Mouse (Mus musculus) kidney, embryonic 14.5 days (tissue): ENCODE data around the gene Gabarapl2. TPM values are rescaled to one million over a fixed set of nuclear protein-coding genes. Genes with fewer than 3 reads are reported as not detected.
"Not testable (repeated sequence)": the region's sequence is repeated elsewhere in the genome, so short reads cannot be mapped to it uniquely, and the experiment has no call there.

ENCODE experiments used
- ATAC-seq: fragments of 200-750 bp; cut with Nextera tagmentation; 2 replicates; pipeline ENCODE4 v1.8.0; 2017; ENCODE audit warnings: moderate number of reproducible peaks, mild to moderate bottlenecking, moderate TSS enrichment, moderate library complexity; ENCODE audit not compliant: low FRiP score, low TSS enrichment
- H3K27ac ChIP-seq: fragments of 300-500 bp; sonication (generic); 2 replicates; pipeline ENCODE4 v1.5.1; 2014; ENCODE audit warnings: low read depth, mild to moderate bottlenecking, low read length, moderate library complexity, mixed read lengths
- H3K27me3 ChIP-seq: fragments of 300-500 bp; sonication (generic); 2 replicates; pipeline ENCODE4 v1.6.1; 2014; ENCODE audit warnings: mild to moderate bottlenecking, low read length; ENCODE audit not compliant: control insufficient read depth, insufficient read depth
- H3K36me3 ChIP-seq: fragments of 300-500 bp; sonication (generic); 2 replicates; pipeline ENCODE4 v1.6.1; 2014; ENCODE audit warnings: low read length, mixed read lengths; ENCODE audit not compliant: control insufficient read depth, insufficient read depth
- H3K4me1 ChIP-seq: fragments of 300-500 bp; sonication (generic); 2 replicates; pipeline ENCODE4 v1.6.1; 2014; ENCODE audit warnings: low read length, mixed read lengths; ENCODE audit not compliant: control insufficient read depth, insufficient read depth
- H3K4me2 ChIP-seq: fragments of 300-500 bp; sonication (generic); replicated peaks from 2 replicates; pipeline ENCODE4 v1.6.1; 2014; ENCODE audit warnings: low read depth, mild to moderate bottlenecking, low read length
- H3K4me3 ChIP-seq: fragments of 300-500 bp; sonication (generic); 2 replicates; pipeline ENCODE4 v1.5.1; 2014; ENCODE audit warnings: mild to moderate bottlenecking, low read length
- H3K9ac ChIP-seq: fragments of 300-500 bp; sonication (generic); 2 replicates; pipeline ENCODE4 v1.6.1; 2014; ENCODE audit warnings: low read depth, mild to moderate bottlenecking, low read length, moderate library complexity
- H3K9me3 ChIP-seq: fragments of 300-500 bp; sonication (generic); 2 replicates; pipeline ENCODE4 v1.6.1; 2016; ENCODE audit warnings: low read length; ENCODE audit not compliant: control insufficient read depth
- WGBS: fragments of 180-500 bp; shearing (Covaris S2); extraction: QIAGEN DNeasy Blood & Tissue Kit; methylation state at CpG from one replicate; pipeline ENCODE4 v1.1.7; 2014; 5-methylcytosine and 5-hydroxymethylcytosine counted together
- polyA plus RNA-seq: library from polyadenylated mRNA; unstranded; fragments of >200 nt; fragmentation: Nextera tagmentation; extraction: Ambion mirVana; gene quantifications from 2 replicates; pipeline ENCODE4 v1.2.1, GENCODE M21; 2014

The Gabarapl2 gene
- polyA plus RNA-seq, 1 experiment from 2014 or later, result 170 TPM

GRCm38 (mm10) chr8:111931721-111932120 is 8.8 kb upstream of the Gabarapl2 start:
- Histone ChIP-seq H3K36me3 (no peaks in the 10 kb centered on the region), H3K4me1 (peaks cover 8% of the 10 kb centered on the region; the same call in 1 of the 2 replicates), H3K4me3 (no peak overlapping the region), H3K27me3 (no peaks in the 10 kb centered on the region), H3K4me2 (no peak overlapping the region), H3K9me3 (no peaks in the 10 kb centered on the region), H3K9ac (no peak overlapping the region), H3K27ac (no peak overlapping the region)
- 75% methylated on average over 16 of the region's 16 CpGs for WGBS
- ATAC-seq, result no peak

GRCm38 (mm10) chr8:111932580-111933336 is 7.7 kb upstream of the Gabarapl2 start:
- H3K4me2 ChIP-seq, result peak overlapping the region; percentile 89
- peak overlapping the region; percentile 66; the same call in 1 of the 2 replicates for H3K27ac ChIP-seq
- peak overlapping the region; percentile 75 for H3K4me3 ChIP-seq
- no peaks in the 10 kb centered on the region for H3K27me3 ChIP-seq
- WGBS, result 30% methylated on average over 19 of the region's 19 CpGs
- no peaks in the 10 kb centered on the region for H3K36me3 ChIP-seq
- peak overlapping the region; percentile 67 for H3K9ac ChIP-seq
- no peaks in the 10 kb centered on the region for H3K9me3 ChIP-seq
- peak; percentile 72; the same call in 1 of the 2 replicates for ATAC-seq
- peaks cover 8% of the 10 kb centered on the region; the same call in 1 of the 2 replicates for H3K4me1 ChIP-seq

- H3K4me1 ChIP-seq, result peaks cover 8% of the 10 kb centered on the region; the same call in 1 of the 2 replicates
- H3K27me3 ChIP-seq, result no peaks in the 10 kb centered on the region
- ATAC-seq, result peak; percentile 98
- peak within 1 kb of the TSS; percentile 66; the same call in 1 of the 2 replicates for H3K27ac ChIP-seq
- no peaks in the 10 kb centered on the region for H3K36me3 ChIP-seq
- under 1% methylated on average over 53 of the region's 53 CpGs for WGBS
- H3K4me2 ChIP-seq, result peak within 1 kb of the TSS; percentile 89
- H3K9ac ChIP-seq, result peak within 1 kb of the TSS; percentile 67
- no peaks in the 10 kb centered on the region for H3K9me3 ChIP-seq
- H3K4me3 ChIP-seq, result peak within 1 kb of the TSS; percentile 75
Observed at GRCm38 (mm10) chr8:111933348-111934076, 7.0 kb upstream of the Gabarapl2 start, which contains the start of gene Tmem231. Gene Tmem231 (minus strand): TSS chr8:111933881.

GRCm38 (mm10) chr8:111934201-111934600 is 6.3 kb upstream of the Gabarapl2 start:
- Histone ChIP-seq H3K9me3 (no peaks in the 10 kb centered on the region), H3K4me3 (no peak overlapping the region), H3K9ac (no peak overlapping the region), H3K36me3 (no peaks in the 10 kb centered on the region), H3K27ac (no peak overlapping the region), H3K27me3 (no peaks in the 10 kb centered on the region), H3K4me2 (no peak overlapping the region), H3K4me1 (peaks cover 8% of the 10 kb centered on the region; the same call in 1 of the 2 replicates)
- WGBS, result 88% methylated on average over 2 of the region's 2 CpGs
- ATAC-seq, result no peak

GRCm38 (mm10) chr8:111937184-111937583 is 3.3 kb upstream of the Gabarapl2 start:
- H3K4me2 ChIP-seq, result no peak overlapping the region
- H3K9me3 ChIP-seq, result no peaks in the 10 kb centered on the region
- H3K4me3 ChIP-seq, result no peak overlapping the region
- WGBS, result 84% methylated on average over 3 of the region's 3 CpGs
- H3K9ac ChIP-seq, result no peak overlapping the region
- peaks cover 2% of the 10 kb centered on the region; the same call in 1 of the 2 replicates for H3K36me3 ChIP-seq
- no peaks in the 10 kb centered on the region for H3K27me3 ChIP-seq
- H3K4me1 ChIP-seq, result peaks cover 14% of the 10 kb centered on the region
- ATAC-seq, result no peak
- H3K27ac ChIP-seq, result no peak overlapping the region

GRCm38 (mm10) chr8:111938076-111938985 is 2.2 kb upstream of the Gabarapl2 start:
- H3K4me3 ChIP-seq, H3K4me2 ChIP-seq, H3K27ac ChIP-seq, ATAC-seq, H3K36me3 ChIP-seq, H3K9ac ChIP-seq, H3K9me3 ChIP-seq, H3K27me3 ChIP-seq: not testable (repeated sequence)
- 91% methylated on average over 8 of the region's 9 CpGs for WGBS
- H3K4me1 ChIP-seq, result peaks cover 11% of the 10 kb centered on the region

GRCm38 (mm10) chr8:111939516-111940142 is 874 bp upstream of the Gabarapl2 start:
- peak overlapping the region; percentile 75 for H3K4me2 ChIP-seq
- peak overlapping the region; percentile 95 for H3K4me3 ChIP-seq
- WGBS, result 8% methylated on average over 10 of the region's 10 CpGs
- peaks cover 19% of the 10 kb centered on the region for H3K36me3 ChIP-seq
- no peaks in the 10 kb centered on the region for H3K27me3 ChIP-seq
- peak overlapping the region; percentile 38; the same call in 1 of the 2 replicates for H3K27ac ChIP-seq
- H3K9ac ChIP-seq, result peak overlapping the region; percentile 35; the same call in 1 of the 2 replicates
- peaks cover 11% of the 10 kb centered on the region for H3K4me1 ChIP-seq
- no peaks in the 10 kb centered on the region for H3K9me3 ChIP-seq
- ATAC-seq, result peak; percentile 78

- ATAC-seq, result peak; percentile 44; the same call in 1 of the 2 replicates
- Histone ChIP-seq H3K9me3 (no peaks in the 10 kb centered on the region), H3K4me2 (peak overlapping the region; percentile 91), H3K9ac (peak overlapping the region; percentile 82), H3K4me3 (peak overlapping the region; percentile 95), H3K36me3 (peaks cover 32% of the 10 kb centered on the region), H3K27me3 (no peaks in the 10 kb centered on the region), H3K4me1 (peaks cover 11% of the 10 kb centered on the region), H3K27ac (peak overlapping the region; percentile 69; the same call in 1 of the 2 replicates)
- under 1% methylated on average over 21 of the region's 23 CpGs for WGBS
Observed at GRCm38 (mm10) chr8:111941101-111941454, 575 bp downstream of the Gabarapl2 start.
